In genomic region chr7:75610391-75610790, GRCm38 (mm10) we compare ENCODE assay signal across 8 mouse cellular contexts.
DNase-seq lines count a peak whose midpoint lies in the region; ATAC-seq and TF ChIP-seq lines count a peak whose summit lies in the region.

No protein-coding gene starts in this region.

- H3K9ac ChIP-seq in kidney, postnatal 0 days (ENCODE audit: low read depth, low read length) = no peak overlapping the region
- 0 out of 2 replicates have a peak overlapping the region, but pooled peaks have one; percentile 28 for H3K9ac ChIP-seq in heart, embryonic 11.5 days (ENCODE audit: low read depth, low read length)
- H3K9ac ChIP-seq in lung, embryonic 14.5 days = no peak overlapping the region
- H3K9ac ChIP-seq in stomach, postnatal 0 days (ENCODE audit: low read length) = peak overlapping the region; percentile 27; the same call in 1 of the 2 replicates
- H3K9ac ChIP-seq in midbrain, embryonic 15.5 days = no peak overlapping the region

- TF ChIP-seq CTCF in kidney, postnatal 0 days (IDR thresholded peaks at IDR 0.05; ENCODE audit: low read depth) = no peak
- no peak for TF ChIP-seq CTCF in lung, embryonic 14.5 days (IDR thresholded peaks at IDR 0.05; ENCODE audit: low read depth)
- TF ChIP-seq CTCF in stomach, postnatal 0 days (IDR thresholded peaks at IDR 0.05; ENCODE audit: low read depth) = no peak; the same call in 1 of the 2 replicates

- TF ChIP-seq EP300 in stomach, postnatal 0 days (optimal IDR thresholded peaks at IDR 0.05) = no peak

- no peaks in the 10 kb centered on the region for H3K27me3 ChIP-seq in kidney, postnatal 0 days (ENCODE audit: insufficient read depth, low read length)
- no peaks in the 10 kb centered on the region for H3K27me3 ChIP-seq in heart, embryonic 11.5 days (ENCODE audit: control insufficient read depth, insufficient read depth, low read length)
- H3K27me3 ChIP-seq in lung, embryonic 14.5 days (ENCODE audit: insufficient read depth, low read length) = no peaks in the 10 kb centered on the region
- H3K27me3 ChIP-seq in stomach, postnatal 0 days (ENCODE audit: control insufficient read depth, insufficient read depth, low read length) = no peaks in the 10 kb centered on the region
- H3K27me3 ChIP-seq in midbrain, embryonic 15.5 days (replicated peaks) = no peaks in the 10 kb centered on the region

- no peak for ATAC-seq in kidney, postnatal 0 days (replicated peaks; ENCODE audit: low FRiP score, low read depth)
- no peak for ATAC-seq in heart, embryonic 11.5 days (replicated peaks; ENCODE audit: insufficient number of reproducible peaks, low FRiP score, low TSS enrichment)
- ATAC-seq in lung, embryonic 14.5 days (ENCODE audit: insufficient read depth) = no peak
- ATAC-seq in stomach, postnatal 0 days (ENCODE audit: low FRiP score, low TSS enrichment) = peak; percentile 85
- no peak for ATAC-seq in midbrain, embryonic 15.5 days (replicated peaks)

- 78% methylated on average over 9 of the region's 9 CpGs for WGBS in kidney, postnatal 0 days
- WGBS in heart, embryonic 11.5 days (ENCODE audit: insufficient replicate concordance) = 61% methylated on average over 9 of the region's 9 CpGs
- WGBS in lung, embryonic 14.5 days = 70% methylated on average over 9 of the region's 9 CpGs
- WGBS in stomach, postnatal 0 days = 50% methylated on average over 9 of the region's 9 CpGs
- WGBS in midbrain, embryonic 15.5 days = 84% methylated on average over 9 of the region's 9 CpGs

- no peak overlapping the region; the same call in 1 of the 2 replicates for H3K4me2 ChIP-seq in kidney, postnatal 0 days (ENCODE audit: low read length)
- no peak overlapping the region for H3K4me2 ChIP-seq in heart, embryonic 11.5 days
- no peak overlapping the region for H3K4me2 ChIP-seq in lung, embryonic 14.5 days
- H3K4me2 ChIP-seq in stomach, postnatal 0 days (replicated peaks; ENCODE audit: low read depth) = 0 out of 2 replicates have a peak overlapping the region, but pooled peaks have one; percentile 14
- H3K4me2 ChIP-seq in midbrain, embryonic 15.5 days = no peak overlapping the region

- peak overlapping the region; percentile 39 for H3K27ac ChIP-seq in kidney, postnatal 0 days
- H3K27ac ChIP-seq in heart, embryonic 11.5 days (ENCODE audit: low read depth, low read length) = peak overlapping the region; percentile 83; the same call in 1 of the 2 replicates
- peak overlapping the region; percentile 20; the same call in 1 of the 2 replicates for H3K27ac ChIP-seq in lung, embryonic 14.5 days (ENCODE audit: low read depth)
- peak overlapping the region; percentile 88 for H3K27ac ChIP-seq in stomach, postnatal 0 days (replicated peaks)
- no peak overlapping the region for H3K27ac ChIP-seq in midbrain, embryonic 15.5 days

- H3K4me1 ChIP-seq in kidney, postnatal 0 days (replicated peaks; ENCODE audit: insufficient read depth, low read length) = no peaks in the 10 kb centered on the region
- peaks cover 53% of the 10 kb centered on the region for H3K4me1 ChIP-seq in heart, embryonic 11.5 days (ENCODE audit: control insufficient read depth, insufficient read depth, low read length)
- H3K4me1 ChIP-seq in lung, embryonic 14.5 days (ENCODE audit: insufficient read depth) = 0 out of 2 replicates have a peak, but pooled peaks cover 4% of the 10 kb centered on the region
- peaks cover 9% of the 10 kb centered on the region for H3K4me1 ChIP-seq in stomach, postnatal 0 days (replicated peaks; ENCODE audit: control insufficient read depth, insufficient read depth)
- H3K4me1 ChIP-seq in midbrain, embryonic 15.5 days = no peaks in the 10 kb centered on the region

- H3K36me3 ChIP-seq in kidney, postnatal 0 days (ENCODE audit: insufficient read depth, low read length) = peaks cover 18% of the 10 kb centered on the region; the same call in 1 of the 2 replicates
- peaks cover 16% of the 10 kb centered on the region for H3K36me3 ChIP-seq in heart, embryonic 11.5 days (ENCODE audit: control insufficient read depth, insufficient read depth, low read length)
- H3K36me3 ChIP-seq in lung, embryonic 14.5 days (ENCODE audit: insufficient read depth) = peaks cover 34% of the 10 kb centered on the region
- peaks cover 9% of the 10 kb centered on the region; the same call in 1 of the 2 replicates for H3K36me3 ChIP-seq in stomach, postnatal 0 days (ENCODE audit: control insufficient read depth, insufficient read depth, low read length)
- H3K36me3 ChIP-seq in midbrain, embryonic 15.5 days (replicated peaks) = no peaks in the 10 kb centered on the region

- no peak for DNase-seq in kidney, postnatal 0 days (ENCODE audit: low spot score)
- DNase-seq in kidney, postnatal 25 days = no peak
- DNase-seq in lung, embryonic 14.5 days = no peak
- peak; percentile 75 for DNase-seq in stomach, postnatal 0 days (ENCODE audit: low spot score)
- no peak for DNase-seq in adipocyte (ENCODE audit: low spot score)
- DNase-seq in cerebellum, adult 9-11 months = no peak

- H3K9me3 ChIP-seq in kidney, postnatal 0 days (replicated peaks; ENCODE audit: low read length) = no peaks in the 10 kb centered on the region
- H3K9me3 ChIP-seq in heart, embryonic 11.5 days (replicated peaks; ENCODE audit: control insufficient read depth, low read length) = no peaks in the 10 kb centered on the region
- no peaks in the 10 kb centered on the region for H3K9me3 ChIP-seq in lung, embryonic 14.5 days (ENCODE audit: low read depth, low read length)
- H3K9me3 ChIP-seq in stomach, postnatal 0 days (ENCODE audit: control insufficient read depth, low read length) = no peaks in the 10 kb centered on the region
- H3K9me3 ChIP-seq in midbrain, embryonic 15.5 days = no peaks in the 10 kb centered on the region

- H3K4me3 ChIP-seq in kidney, postnatal 0 days (replicated peaks; ENCODE audit: low read depth, low read length) = no peak overlapping the region
- no peak overlapping the region for H3K4me3 ChIP-seq in heart, embryonic 11.5 days (ENCODE audit: low read depth, low read length)
- no peak overlapping the region for H3K4me3 ChIP-seq in lung, embryonic 14.5 days (ENCODE audit: low read depth, low read length)
- H3K4me3 ChIP-seq in stomach, postnatal 0 days (ENCODE audit: low read depth, low read length) = no peak overlapping the region
- H3K4me3 ChIP-seq in midbrain, embryonic 15.5 days = no peak overlapping the region

Comparison
In these comparisons a context has a peak if more than half of its experiments do, and no peak if none do; other contexts are left out.
1. H3K9ac ChIP-seq: peak in heart, embryonic 11.5 days (single experiment) and stomach, postnatal 0 days (single experiment); none in kidney, postnatal 0 days (single experiment), lung, embryonic 14.5 days (single experiment) and midbrain, embryonic 15.5 days (single experiment).